ENCODE assay signal across 9 mouse cellular contexts in the genomic region with DNA sequence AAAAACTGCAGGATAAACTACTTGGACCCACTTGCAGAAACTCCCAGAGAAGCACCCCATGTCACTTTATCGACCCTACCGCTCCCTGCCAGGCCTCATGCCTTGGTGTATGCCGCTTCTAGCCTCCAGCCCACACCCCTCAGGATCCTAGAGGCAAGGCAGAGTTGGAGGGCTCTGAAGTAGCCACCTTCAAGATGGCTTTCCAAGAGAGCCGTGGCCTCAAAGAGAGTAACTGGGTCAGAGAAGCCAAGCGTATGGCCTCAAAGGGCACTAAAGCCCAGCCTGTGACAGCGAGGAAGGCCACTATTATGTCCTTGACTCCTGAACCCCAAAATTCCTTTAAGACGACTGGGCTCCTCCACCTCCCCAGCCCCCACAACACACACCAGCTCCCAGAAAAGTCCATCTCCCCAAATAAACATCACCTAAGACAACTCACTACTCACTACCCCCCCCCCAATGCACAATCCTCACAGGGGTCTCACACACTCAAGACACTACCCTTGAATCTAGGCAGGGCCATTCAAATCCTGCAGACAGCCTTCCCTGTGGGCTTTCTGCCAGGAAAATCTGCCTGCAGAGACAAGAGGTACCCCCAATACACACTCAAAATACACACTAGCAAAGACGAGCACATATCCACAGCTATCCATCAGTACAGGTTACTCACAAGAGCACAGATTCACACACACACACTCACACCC. TPM values are rescaled to one million over a fixed set of nuclear protein-coding genes. Genes with fewer than 3 reads are reported as not detected.
A peak's percentile ranks its signal among the peaks of the same experiment; 100 is the strongest.
DNase-seq lines count a peak whose midpoint lies in the region; ATAC-seq and TF ChIP-seq lines count a peak whose summit lies in the region.
"Had no signal": no experiment of that assay in that cellular context is flagged by ENCODE, and none has a peak within 500 bp of the region (broad histone marks: within the 10 kb centered on the region; RNA-seq: fewer than 3 reads in every experiment).

No protein-coding gene starts in this region.

- no peaks in the 10 kb centered on the region for H3K27me3 ChIP-seq in forebrain, embryonic 13.5 days
- no peaks in the 10 kb centered on the region for H3K27me3 ChIP-seq in intestine, embryonic 15.5 days (replicated peaks)
- H3K27me3 ChIP-seq in neural tube, embryonic 14.5 days (ENCODE audit: control insufficient read depth, insufficient read depth, low read length) = no peaks in the 10 kb centered on the region
- H3K27me3 ChIP-seq: Patski had no signal

- 11% methylated on average over 8 of the region's 8 CpGs for WGBS in forebrain, embryonic 13.5 days
- 49% methylated on average over 8 of the region's 8 CpGs for WGBS in intestine, embryonic 15.5 days
- 14% methylated on average over 8 of the region's 8 CpGs for WGBS in neural tube, embryonic 14.5 days

- peaks cover 19% of the 10 kb centered on the region for H3K36me3 ChIP-seq in forebrain, embryonic 13.5 days (ENCODE audit: poor library complexity, severe bottlenecking)
- no peaks in the 10 kb centered on the region for H3K36me3 ChIP-seq in intestine, embryonic 15.5 days
- H3K36me3 ChIP-seq in neural tube, embryonic 14.5 days (ENCODE audit: control insufficient read depth, insufficient read depth, low read length) = no peaks in the 10 kb centered on the region

- 0 out of 2 replicates have a peak overlapping the region, but pooled peaks have one; percentile 14 for H3K27ac ChIP-seq in layer of hippocampus, adult 2 months
- H3K27ac ChIP-seq in forebrain, embryonic 13.5 days = peak overlapping the region; percentile 99
- H3K27ac ChIP-seq in intestine, embryonic 15.5 days = no peak overlapping the region
- H3K27ac ChIP-seq in neural tube, embryonic 14.5 days (ENCODE audit: low read depth, low read length) = peak overlapping the region; percentile 97

- H3K9ac ChIP-seq in forebrain, embryonic 13.5 days = peak overlapping the region; percentile 98
- H3K9ac ChIP-seq in intestine, embryonic 15.5 days = 0 out of 2 replicates have a peak overlapping the region, but pooled peaks have one; percentile 91
- peak overlapping the region; percentile 94 for H3K9ac ChIP-seq in neural tube, embryonic 14.5 days (replicated peaks; ENCODE audit: low read depth, low read length)

- no peak for ATAC-seq in forebrain, embryonic 13.5 days
- no peak for ATAC-seq in intestine, embryonic 15.5 days
- peak; percentile 3; the same call in 1 of the 2 replicates for ATAC-seq in neural tube, embryonic 14.5 days (ENCODE audit: low read depth)
- ATAC-seq: Patski had no signal

- H3K4me2 ChIP-seq in forebrain, embryonic 13.5 days = peak overlapping the region; percentile 96
- peak overlapping the region; percentile 77 for H3K4me2 ChIP-seq in intestine, embryonic 15.5 days (replicated peaks)
- H3K4me2 ChIP-seq in neural tube, embryonic 14.5 days (ENCODE audit: low read depth, low read length) = peak overlapping the region; percentile 93

- H3K4me3 ChIP-seq in layer of hippocampus, adult 2 months = peak overlapping the region; percentile 33; the same call in 1 of the 2 replicates
- H3K4me3 ChIP-seq in forebrain, embryonic 13.5 days = peak overlapping the region; percentile 95
- peak overlapping the region; percentile 84 for H3K4me3 ChIP-seq in intestine, embryonic 15.5 days (replicated peaks)
- H3K4me3 ChIP-seq in neural tube, embryonic 14.5 days (ENCODE audit: low read depth, low read length) = peak overlapping the region; percentile 97

- no peak for DNase-seq in layer of hippocampus, adult 2 months (ENCODE audit: low spot score in 2 of 2)
- no peak for DNase-seq in layer of hippocampus, postnatal 10 days (ENCODE audit: low spot score in 2 of 2)
- DNase-seq in layer of hippocampus, adult 8-10 months (ENCODE audit: low spot score in 2 of 2) = no peak
- no peak for DNase-seq in ovary, postnatal 10 days (ENCODE audit: low spot score)

- H3K9me3 ChIP-seq in forebrain, embryonic 13.5 days (replicated peaks) = no peaks in the 10 kb centered on the region
- H3K9me3 ChIP-seq in intestine, embryonic 15.5 days = no peaks in the 10 kb centered on the region
- H3K9me3 ChIP-seq in neural tube, embryonic 14.5 days (ENCODE audit: control insufficient read depth, low read length) = no peaks in the 10 kb centered on the region

- TF ChIP-seq CTCF in layer of hippocampus, adult 2 months (conservative IDR thresholded peaks at IDR 0.05) = no peak

- peaks cover 76% of the 10 kb centered on the region for H3K4me1 ChIP-seq in forebrain, embryonic 13.5 days
- H3K4me1 ChIP-seq in intestine, embryonic 15.5 days (replicated peaks) = peaks cover 17% of the 10 kb centered on the region
- H3K4me1 ChIP-seq in neural tube, embryonic 14.5 days (ENCODE audit: control insufficient read depth, insufficient read depth, low read length) = peaks cover 53% of the 10 kb centered on the region

RNA-seq across cellular contexts. Expression of gene Vangl2, which starts 2.9 kb away (rescaled TPM):
- 10 to 100 TPM; 15.0 to 18.2 TPM for total RNA-seq in layer of hippocampus, adult 2 months (2021)
- 10 to 100 TPM; 32.3 to 33.0 TPM for total RNA-seq in layer of hippocampus, postnatal 10 days (2021)
- 55.0 and 55.4 TPM in 2 replicates for polyA plus RNA-seq in forebrain, embryonic 13.5 days (2015; fragmentation: Nextera tagmentation; extraction: Ambion mirVana)
- 8.9 and 10.1 TPM in 2 replicates for polyA plus RNA-seq in intestine, embryonic 15.5 days (2015; fragmentation: Nextera tagmentation; extraction: Ambion mirVana)
- 50.9 and 52.2 TPM in 2 replicates for polyA plus RNA-seq in neural tube, embryonic 14.5 days (2014; fragmentation: Nextera tagmentation; extraction: Ambion mirVana)
- 10 to 100 TPM; 11.1 to 16.9 (median 14.8) TPM for total RNA-seq in layer of hippocampus, adult 8-10 months (2022)

RNA-seq across cellular contexts. Expression of gene Nhlh1, which starts 32.0 kb away (rescaled TPM):
- total RNA-seq in layer of hippocampus, adult 2 months (2021) = 1 to 10 TPM in 1 of 2 experiments, under 1 TPM in 1; 0.79 to 1.2 TPM
- total RNA-seq in layer of hippocampus, postnatal 10 days (2021) = 1 to 10 TPM; 1.8 TPM
- polyA plus RNA-seq in forebrain, embryonic 13.5 days (2015; fragmentation: Nextera tagmentation; extraction: Ambion mirVana) = 7.3 and 7.8 TPM in 2 replicates
- 0.06 and 0.09 TPM in 2 replicates for polyA plus RNA-seq in intestine, embryonic 15.5 days (2015; fragmentation: Nextera tagmentation; extraction: Ambion mirVana)
- polyA plus RNA-seq in neural tube, embryonic 14.5 days (2014; fragmentation: Nextera tagmentation; extraction: Ambion mirVana) = 3.3 and 3.6 TPM in 2 replicates
- total RNA-seq in layer of hippocampus, adult 8-10 months (2022) = under 1 TPM; 0.58 to 0.98 (median 0.76) TPM
- total RNA-seq: megakaryocyte-erythroid progenitor cell, adult 5-6 weeks had no signal
- polyA plus RNA-seq: Patski had no signal

RNA-seq across cellular contexts. Expression of gene Copa, which starts 57.0 kb away (rescaled TPM):
- total RNA-seq in layer of hippocampus, adult 2 months (2021) = 100 to 1,000 TPM; 146 to 147 TPM
- 100 to 1,000 TPM; 165 TPM for total RNA-seq in layer of hippocampus, postnatal 10 days (2021)
- polyA plus RNA-seq in forebrain, embryonic 13.5 days (2015; fragmentation: Nextera tagmentation; extraction: Ambion mirVana) = 174 and 194 TPM in 2 replicates
- polyA plus RNA-seq in intestine, embryonic 15.5 days (2015; fragmentation: Nextera tagmentation; extraction: Ambion mirVana) = 201 and 203 TPM in 2 replicates
- 140 and 206 TPM in 2 replicates for polyA plus RNA-seq in neural tube, embryonic 14.5 days (2014; fragmentation: Nextera tagmentation; extraction: Ambion mirVana)
- 100 to 1,000 TPM; 149 to 159 (median 151) TPM for total RNA-seq in layer of hippocampus, adult 8-10 months (2022)

RNA-seq across cellular contexts. Expression of gene Ncstn, which starts 57.2 kb away (rescaled TPM):
- total RNA-seq in layer of hippocampus, adult 2 months (2021) = 10 to 100 TPM; 58.1 to 63.3 TPM
- 10 to 100 TPM; 72.0 to 79.4 TPM for total RNA-seq in layer of hippocampus, postnatal 10 days (2021)
- 95.5 and 106 TPM in 2 replicates for polyA plus RNA-seq in forebrain, embryonic 13.5 days (2015; fragmentation: Nextera tagmentation; extraction: Ambion mirVana)
- 135 and 136 TPM in 2 replicates for polyA plus RNA-seq in intestine, embryonic 15.5 days (2015; fragmentation: Nextera tagmentation; extraction: Ambion mirVana)
- 115 and 127 TPM in 2 replicates for polyA plus RNA-seq in neural tube, embryonic 14.5 days (2014; fragmentation: Nextera tagmentation; extraction: Ambion mirVana)
- total RNA-seq in layer of hippocampus, adult 8-10 months (2022) = 10 to 100 TPM; 63.2 to 72.4 (median 66.6) TPM

Comparison
In these comparisons a context has a peak if more than half of its experiments do, and no peak if none do; other contexts are left out.
1. H3K4me3 ChIP-seq: peak in every context shown above with its lines; median percentile 97 in neural tube, embryonic 14.5 days; 95 in forebrain, embryonic 13.5 days; 84 in intestine, embryonic 15.5 days; 33 in layer of hippocampus, adult 2 months.